Comparison of ENCODE assay signal across 25 mouse cellular contexts in the genomic region with DNA sequence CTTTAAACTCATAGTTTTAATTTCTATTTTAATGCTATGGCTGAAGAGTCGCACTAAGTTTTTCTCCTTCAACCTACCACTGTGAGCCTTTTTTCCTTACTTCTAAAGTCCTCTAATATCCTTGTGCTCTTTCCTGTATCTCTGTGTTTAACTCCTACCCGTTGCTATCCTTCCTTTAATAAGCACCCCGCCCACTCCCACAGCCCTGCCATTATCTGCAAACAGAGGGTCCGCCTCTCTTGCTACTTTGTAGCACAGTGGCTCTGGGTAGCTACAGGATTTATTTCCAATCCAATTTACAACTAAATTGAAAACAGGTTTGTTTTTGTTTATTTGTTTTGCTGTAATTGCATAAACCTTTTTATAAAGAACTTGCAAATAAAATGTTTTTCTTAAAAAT.
"Had no signal": no experiment of that assay in that cellular context is flagged by ENCODE, and none has a peak within 500 bp of the region (broad histone marks: within the 10 kb centered on the region; RNA-seq: fewer than 3 reads in every experiment).

No protein-coding gene starts in this region.

- H3K36me3 ChIP-seq: heart, embryonic 10.5 days; heart, embryonic 12.5 days; hindbrain, embryonic 12.5 days; kidney, embryonic 15.5 days; limb, embryonic 13.5 days; limb, embryonic 15.5 days had no signal

- H3K4me3 ChIP-seq: gastrocnemius, adult 2 months; heart, embryonic 10.5 days; heart, embryonic 12.5 days; hindbrain, embryonic 10.5 days; hindbrain, embryonic 12.5 days; kidney, embryonic 15.5 days; limb, embryonic 13.5 days; limb, embryonic 15.5 days had no signal

- H3K4me1 ChIP-seq: heart, embryonic 10.5 days; heart, embryonic 12.5 days; hindbrain, embryonic 10.5 days; hindbrain, embryonic 12.5 days; kidney, embryonic 15.5 days; limb, embryonic 13.5 days; limb, embryonic 15.5 days had no signal

- DNase-seq: gastrocnemius, adult 2 months; gastrocnemius, postnatal 10 days; gastrocnemius, postnatal 25 days; heart, postnatal 4 days; kidney, adult 11 months; kidney, adult 2 months; kidney, adult 9 months; kidney, postnatal 14 days; kidney, postnatal 36 days; layer of hippocampus, adult 9-11 months; layer of hippocampus, postnatal 36 days; left cerebral cortex, postnatal 4 days had no signal

- ATAC-seq: hindbrain, embryonic 16.5 days; inflammation-experienced regulatory T-cells, adult 6 months; intestine, embryonic 16.5 days had no signal

- H3K27me3 ChIP-seq: heart, embryonic 12.5 days; hindbrain, embryonic 12.5 days; kidney, embryonic 15.5 days; limb, embryonic 13.5 days; limb, embryonic 15.5 days had no signal

- H3K27ac ChIP-seq: gastrocnemius, adult 2 months; heart, embryonic 10.5 days; hindbrain, embryonic 10.5 days; hindbrain, embryonic 12.5 days; hindbrain, embryonic 14.5 days; kidney, embryonic 15.5 days; kidney, postnatal 0 days; limb, embryonic 13.5 days; limb, embryonic 15.5 days had no signal

- H3K9me3 ChIP-seq: heart, embryonic 10.5 days; heart, embryonic 12.5 days; hindbrain, embryonic 10.5 days; hindbrain, embryonic 12.5 days; kidney, embryonic 15.5 days; limb, embryonic 13.5 days; limb, embryonic 15.5 days had no signal

- H3K4me2 ChIP-seq: heart, embryonic 12.5 days; hindbrain, embryonic 12.5 days; hindbrain, embryonic 14.5 days; kidney, embryonic 15.5 days; limb, embryonic 13.5 days; limb, embryonic 15.5 days; liver, embryonic 11.5 days had no signal

- H3K9ac ChIP-seq: heart, embryonic 12.5 days; hindbrain, embryonic 12.5 days; hindbrain, embryonic 14.5 days; kidney, embryonic 15.5 days; limb, embryonic 13.5 days; limb, embryonic 15.5 days had no signal
